Mouse (Mus musculus): Measurements from ENCODE around the gene Zfp652. TPM values are rescaled to one million over a fixed set of nuclear protein-coding genes. Genes with fewer than 3 reads are reported as not detected.

Gene Zfp652
- polyA plus RNA-seq, 1 experiment from 2014 or later: 36.8 TPM

- Histone ChIP-seq H3K36me3 (ENCODE audit: control insufficient read depth, insufficient read depth) (no peaks in the 10 kb centered on the region), H3K4me2 (ENCODE audit: low read length) (no peak overlapping the region), H3K4me1 (replicated peaks; ENCODE audit: control insufficient read depth, insufficient read depth, low read length) (no peaks in the 10 kb centered on the region), H3K9ac (replicated peaks; ENCODE audit: low read depth, low read length) (no peak overlapping the region), H3K27ac (ENCODE audit: low read length) (no peak overlapping the region), H3K9me3 (ENCODE audit: control insufficient read depth, low read length) (peaks cover 7% of the 10 kb centered on the region; the same call in 1 of the 2 replicates), H3K27me3 (replicated peaks; ENCODE audit: control insufficient read depth, insufficient read depth, low read length) (no peaks in the 10 kb centered on the region), H3K4me3 (replicated peaks; ENCODE audit: low read length) (no peak overlapping the region)
- ATAC-seq: no peak
- WGBS: 93% methylated on average over 5 of the region's 5 CpGs
These were observed 95.4 kb downstream of the Zfp652 start for GRCm38 (mm10) chr11:95807884-95808283.

- no peaks in the 10 kb centered on the region for H3K27me3 ChIP-seq (replicated peaks; ENCODE audit: control insufficient read depth, insufficient read depth, low read length)
- H3K36me3 ChIP-seq (ENCODE audit: control insufficient read depth, insufficient read depth): no peaks in the 10 kb centered on the region
- ATAC-seq: no peak
- no peak overlapping the region for H3K4me2 ChIP-seq (ENCODE audit: low read length)
- 86% methylated on average over 5 of the region's 5 CpGs for WGBS
- H3K27ac ChIP-seq (ENCODE audit: low read length): no peak overlapping the region
- no peaks in the 10 kb centered on the region for H3K4me1 ChIP-seq (replicated peaks; ENCODE audit: control insufficient read depth, insufficient read depth, low read length)
- peaks cover 7% of the 10 kb centered on the region; the same call in 1 of the 2 replicates for H3K9me3 ChIP-seq (ENCODE audit: control insufficient read depth, low read length)
- no peak overlapping the region for H3K4me3 ChIP-seq (replicated peaks; ENCODE audit: low read length)
- H3K9ac ChIP-seq (replicated peaks; ENCODE audit: low read depth, low read length): no peak overlapping the region
These were observed 96.1 kb downstream of the Zfp652 start for GRCm38 (mm10) chr11:95808448-95809011.

- Histone ChIP-seq H3K4me2 (ENCODE audit: low read length) (no peak overlapping the region), H3K27me3 (replicated peaks; ENCODE audit: control insufficient read depth, insufficient read depth, low read length) (no peaks in the 10 kb centered on the region), H3K4me3 (replicated peaks; ENCODE audit: low read length) (no peak overlapping the region), H3K4me1 (replicated peaks; ENCODE audit: control insufficient read depth, insufficient read depth, low read length) (no peaks in the 10 kb centered on the region), H3K9ac (replicated peaks; ENCODE audit: low read depth, low read length) (no peak overlapping the region), H3K27ac (ENCODE audit: low read length) (no peak overlapping the region), H3K9me3 (ENCODE audit: control insufficient read depth, low read length) (peaks cover 7% of the 10 kb centered on the region; the same call in 1 of the 2 replicates), H3K36me3 (ENCODE audit: control insufficient read depth, insufficient read depth) (no peaks in the 10 kb centered on the region)
- WGBS: 17% methylated on average over 5 of the region's 5 CpGs
- ATAC-seq: no peak
These were observed 97.1 kb downstream of the Zfp652 start for GRCm38 (mm10) chr11:95809603-95810002.

- no peaks in the 10 kb centered on the region for H3K36me3 ChIP-seq (ENCODE audit: control insufficient read depth, insufficient read depth)
- H3K9me3 ChIP-seq (ENCODE audit: control insufficient read depth, low read length): peaks cover 7% of the 10 kb centered on the region; the same call in 1 of the 2 replicates
- no peak overlapping the region for H3K27ac ChIP-seq (ENCODE audit: low read length)
- WGBS: 66% methylated on average over 7 of the region's 7 CpGs
- no peaks in the 10 kb centered on the region for H3K27me3 ChIP-seq (replicated peaks; ENCODE audit: control insufficient read depth, insufficient read depth, low read length)
- no peaks in the 10 kb centered on the region for H3K4me1 ChIP-seq (replicated peaks; ENCODE audit: control insufficient read depth, insufficient read depth, low read length)
- H3K9ac ChIP-seq (replicated peaks; ENCODE audit: low read depth, low read length): no peak overlapping the region
- ATAC-seq: no peak
- no peak overlapping the region for H3K4me3 ChIP-seq (replicated peaks; ENCODE audit: low read length)
- H3K4me2 ChIP-seq (ENCODE audit: low read length): no peak overlapping the region
These were observed 98.4 kb downstream of the Zfp652 start for GRCm38 (mm10) chr11:95810828-95811227.

- no peaks in the 10 kb centered on the region for H3K4me1 ChIP-seq (replicated peaks; ENCODE audit: control insufficient read depth, insufficient read depth, low read length)
- no peak overlapping the region for H3K4me3 ChIP-seq (replicated peaks; ENCODE audit: low read length)
- ATAC-seq: no peak
- H3K9ac ChIP-seq (replicated peaks; ENCODE audit: low read depth, low read length): no peak overlapping the region
- no peak overlapping the region for H3K27ac ChIP-seq (ENCODE audit: low read length)
- H3K36me3 ChIP-seq (ENCODE audit: control insufficient read depth, insufficient read depth): no peaks in the 10 kb centered on the region
- H3K4me2 ChIP-seq (ENCODE audit: low read length): no peak overlapping the region
- peaks cover 7% of the 10 kb centered on the region; the same call in 1 of the 2 replicates for H3K9me3 ChIP-seq (ENCODE audit: control insufficient read depth, low read length)
- whole genome bisulfite sequencing: 85% methylated on average over 6 of the region's 6 CpGs
- H3K27me3 ChIP-seq (replicated peaks; ENCODE audit: control insufficient read depth, insufficient read depth, low read length): no peaks in the 10 kb centered on the region
These were observed 99.3 kb downstream of the Zfp652 start for GRCm38 (mm10) chr11:95811741-95812140.

- H3K9ac ChIP-seq (replicated peaks; ENCODE audit: low read depth, low read length): no peak overlapping the region
- peaks cover 7% of the 10 kb centered on the region; the same call in 1 of the 2 replicates for H3K9me3 ChIP-seq (ENCODE audit: control insufficient read depth, low read length)
- H3K4me3 ChIP-seq (replicated peaks; ENCODE audit: low read length): no peak overlapping the region
- 60% methylated on average over 4 of the region's 4 CpGs for WGBS
- H3K27ac ChIP-seq (ENCODE audit: low read length): no peak overlapping the region
- H3K4me2 ChIP-seq (ENCODE audit: low read length): no peak overlapping the region
- no peaks in the 10 kb centered on the region for H3K4me1 ChIP-seq (replicated peaks; ENCODE audit: control insufficient read depth, insufficient read depth, low read length)
- no peak for ATAC-seq
- H3K36me3 ChIP-seq (ENCODE audit: control insufficient read depth, insufficient read depth): no peaks in the 10 kb centered on the region
- no peaks in the 10 kb centered on the region for H3K27me3 ChIP-seq (replicated peaks; ENCODE audit: control insufficient read depth, insufficient read depth, low read length)
These were observed 99.8 kb downstream of the Zfp652 start for GRCm38 (mm10) chr11:95812224-95812623.

GRCm38 (mm10) chr11:95814101-95814500 lies 101.6 kb downstream of the Zfp652 start:
- Histone ChIP-seq H3K4me3 (replicated peaks; ENCODE audit: low read length) (no peak overlapping the region), H3K9me3 (ENCODE audit: control insufficient read depth, low read length) (no peaks in the 10 kb centered on the region), H3K9ac (replicated peaks; ENCODE audit: low read depth, low read length) (no peak overlapping the region), H3K4me2 (ENCODE audit: low read length) (no peak overlapping the region), H3K27me3 (replicated peaks; ENCODE audit: control insufficient read depth, insufficient read depth, low read length) (no peaks in the 10 kb centered on the region), H3K36me3 (ENCODE audit: control insufficient read depth, insufficient read depth) (no peaks in the 10 kb centered on the region), H3K27ac (ENCODE audit: low read length) (no peak overlapping the region), H3K4me1 (replicated peaks; ENCODE audit: control insufficient read depth, insufficient read depth, low read length) (no peaks in the 10 kb centered on the region)
- WGBS: 85% methylated on average over 2 of the region's 2 CpGs
- no peak for ATAC-seq

GRCm38 (mm10) chr11:95814857-95815256 lies 102.4 kb downstream of the Zfp652 start:
- Histone ChIP-seq H3K36me3 (ENCODE audit: control insufficient read depth, insufficient read depth) (no peaks in the 10 kb centered on the region), H3K27ac (ENCODE audit: low read length) (no peak overlapping the region), H3K4me1 (replicated peaks; ENCODE audit: control insufficient read depth, insufficient read depth, low read length) (no peaks in the 10 kb centered on the region), H3K4me2 (ENCODE audit: low read length) (no peak overlapping the region), H3K27me3 (replicated peaks; ENCODE audit: control insufficient read depth, insufficient read depth, low read length) (no peaks in the 10 kb centered on the region), H3K9ac (replicated peaks; ENCODE audit: low read depth, low read length) (no peak overlapping the region), H3K9me3 (ENCODE audit: control insufficient read depth, low read length) (no peaks in the 10 kb centered on the region), H3K4me3 (replicated peaks; ENCODE audit: low read length) (no peak overlapping the region)
- 82% methylated on average over 5 of the region's 5 CpGs for WGBS
- no peak for ATAC-seq

- no peaks in the 10 kb centered on the region for H3K27me3 ChIP-seq (replicated peaks; ENCODE audit: control insufficient read depth, insufficient read depth, low read length)
- 60% methylated on average over 9 of the region's 9 CpGs for WGBS
- no peak for ATAC-seq
These were observed 102.9 kb downstream of the Zfp652 start for GRCm38 (mm10) chr11:95815412-95815811.

GRCm38 (mm10) chr11:95819138-95819537 lies 106.7 kb downstream of the Zfp652 start:
- H3K27ac ChIP-seq (ENCODE audit: low read length): no peak overlapping the region
- 90% methylated on average over 8 of the region's 8 CpGs for WGBS
- H3K9me3 ChIP-seq (ENCODE audit: control insufficient read depth, low read length): no peaks in the 10 kb centered on the region
- ATAC-seq: no peak
- H3K27me3 ChIP-seq (replicated peaks; ENCODE audit: control insufficient read depth, insufficient read depth, low read length): peaks cover 12% of the 10 kb centered on the region
- no peaks in the 10 kb centered on the region for H3K36me3 ChIP-seq (ENCODE audit: control insufficient read depth, insufficient read depth)
- no peak overlapping the region for H3K4me3 ChIP-seq (replicated peaks; ENCODE audit: low read length)
- H3K9ac ChIP-seq (replicated peaks; ENCODE audit: low read depth, low read length): no peak overlapping the region
- H3K4me1 ChIP-seq (replicated peaks; ENCODE audit: control insufficient read depth, insufficient read depth, low read length): 0 out of 2 replicates have a peak, but pooled peaks cover 3% of the 10 kb centered on the region
- H3K4me2 ChIP-seq (ENCODE audit: low read length): no peak overlapping the region

More at GRCm38 (mm10) chr11:95815412-95815811, 102.9 kb downstream of the Zfp652 start:
- H3K9me3 ChIP-seq (ENCODE audit: control insufficient read depth, low read length): no peaks in the 10 kb centered on the region
- no peaks in the 10 kb centered on the region for H3K36me3 ChIP-seq (ENCODE audit: control insufficient read depth, insufficient read depth)
- no peak overlapping the region for H3K4me3 ChIP-seq (replicated peaks; ENCODE audit: low read length)
- H3K4me2 ChIP-seq (ENCODE audit: low read length): no peak overlapping the region
- H3K9ac ChIP-seq (replicated peaks; ENCODE audit: low read depth, low read length): no peak overlapping the region
- H3K27ac ChIP-seq (ENCODE audit: low read length): no peak overlapping the region
- H3K4me1 ChIP-seq (replicated peaks; ENCODE audit: control insufficient read depth, insufficient read depth, low read length): no peaks in the 10 kb centered on the region
